Mouse (Mus musculus): ENCODE data around the gene Rspo4. TPM values are rescaled to one million over a fixed set of nuclear protein-coding genes. Genes with fewer than 3 reads are reported as not detected.

The Rspo4 gene
- total RNA-seq, 1 experiment, result 0.18 TPM

GRCm38 (mm10) chr2:151895911-151896310 lies 53.2 kb downstream of the Rspo4 start:
- in situ Hi-C loops (cut with MboI; ENCODE audit: low sequenced_read_pairs in 2 of 2, unreplicated experiment in 2 of 2), result no loop called here
- H3K4me1 ChIP-seq (ENCODE audit: control insufficient read depth in 2 of 2, insufficient read depth in 2 of 2, low read length in 2 of 2, poor library complexity in 1 of 2), result no peaks in the 10 kb centered on the region

GRCm38 (mm10) chr2:151898106-151898505 lies 55.4 kb downstream of the Rspo4 start:
- Histone ChIP-seq H3K4me3 (ENCODE audit: insufficient read depth in 1 of 2, low read depth in 1 of 2, low read length in 2 of 2, poor library complexity in 1 of 2, severe bottlenecking in 1 of 2) (no peak overlapping the region), H3K4me1 (ENCODE audit: control insufficient read depth in 2 of 2, insufficient read depth in 2 of 2, low read length in 2 of 2, poor library complexity in 1 of 2) (no peaks in the 10 kb centered on the region), H3K36me3 (ENCODE audit: control insufficient read depth, insufficient read depth, low read length, poor library complexity, severe bottlenecking) (no peaks in the 10 kb centered on the region), H3K9ac (ENCODE audit: insufficient read depth, low read depth, low read length, poor library complexity, severe bottlenecking) (no peak overlapping the region), H3K9me3 (ENCODE audit: control insufficient read depth, insufficient read depth, low read depth, low read length) (no peaks in the 10 kb centered on the region), H3K27ac (ENCODE audit: insufficient read depth, low read depth, low read length, poor library complexity, severe bottlenecking) (no peak overlapping the region)
- TF ChIP-seq ZC3H11A (IDR thresholded peaks at IDR 0.05; ENCODE audit: borderline replicate concordance, low read depth, low read length) (no peak), HCFC1 (IDR thresholded peaks at IDR 0.05; ENCODE audit: borderline replicate concordance, insufficient read depth, low read length) (no peak)
- no peak for DNase-seq (ENCODE audit: low read depth, low spot score)
- in situ Hi-C loops (cut with MboI; ENCODE audit: low sequenced_read_pairs in 2 of 2, unreplicated experiment in 2 of 2), result no loop called here

More at GRCm38 (mm10) chr2:151895911-151896310, 53.2 kb downstream of the Rspo4 start:
- Histone ChIP-seq H3K36me3 (ENCODE audit: control insufficient read depth, insufficient read depth, low read length, poor library complexity, severe bottlenecking) (no peaks in the 10 kb centered on the region), H3K9ac (ENCODE audit: insufficient read depth, low read depth, low read length, poor library complexity, severe bottlenecking) (no peak overlapping the region), H3K27ac (ENCODE audit: insufficient read depth, low read depth, low read length, poor library complexity, severe bottlenecking) (no peak overlapping the region), H3K4me3 (ENCODE audit: insufficient read depth in 1 of 2, low read depth in 1 of 2, low read length in 2 of 2, poor library complexity in 1 of 2, severe bottlenecking in 1 of 2) (no peak overlapping the region), H3K9me3 (ENCODE audit: control insufficient read depth, insufficient read depth, low read depth, low read length) (no peaks in the 10 kb centered on the region)
- no peak for DNase-seq (ENCODE audit: low read depth, low spot score)
- TF ChIP-seq HCFC1 (IDR thresholded peaks at IDR 0.05; ENCODE audit: borderline replicate concordance, insufficient read depth, low read length) (no peak), CHD2 (IDR thresholded peaks at IDR 0.05; ENCODE audit: low read depth, low read length) (no peak), ZC3H11A (IDR thresholded peaks at IDR 0.05; ENCODE audit: borderline replicate concordance, low read depth, low read length) (no peak)

GRCm38 (mm10) chr2:151900845-151901244 lies 58.1 kb downstream of the Rspo4 start:
- Histone ChIP-seq H3K27ac (ENCODE audit: insufficient read depth, low read depth, low read length, poor library complexity, severe bottlenecking) (no peak overlapping the region), H3K4me3 (ENCODE audit: insufficient read depth in 1 of 2, low read depth in 1 of 2, low read length in 2 of 2, poor library complexity in 1 of 2, severe bottlenecking in 1 of 2) (no peak overlapping the region), H3K9me3 (ENCODE audit: control insufficient read depth, insufficient read depth, low read depth, low read length) (no peaks in the 10 kb centered on the region), H3K36me3 (ENCODE audit: control insufficient read depth, insufficient read depth, low read length, poor library complexity, severe bottlenecking) (no peaks in the 10 kb centered on the region), H3K4me1 (ENCODE audit: control insufficient read depth in 2 of 2, insufficient read depth in 2 of 2, low read length in 2 of 2, poor library complexity in 1 of 2) (no peaks in the 10 kb centered on the region), H3K9ac (ENCODE audit: insufficient read depth, low read depth, low read length, poor library complexity, severe bottlenecking) (no peak overlapping the region)
- no peak for DNase-seq (ENCODE audit: low read depth, low spot score)
- TF ChIP-seq ZNF384 (IDR thresholded peaks at IDR 0.05; ENCODE audit: low read depth, low read length) (no peak), HCFC1 (IDR thresholded peaks at IDR 0.05; ENCODE audit: borderline replicate concordance, insufficient read depth, low read length) (no peak), ZC3H11A (IDR thresholded peaks at IDR 0.05; ENCODE audit: borderline replicate concordance, low read depth, low read length) (no peak), MAFK (IDR thresholded peaks at IDR 0.05; ENCODE audit: insufficient read depth, low read depth, low read length) (no peak), CHD2 (IDR thresholded peaks at IDR 0.05; ENCODE audit: low read depth, low read length) (no peak)
- in situ Hi-C loops (cut with MboI; ENCODE audit: low sequenced_read_pairs in 2 of 2, unreplicated experiment in 2 of 2), result no loop called here

GRCm38 (mm10) chr2:151903267-151903666 lies 60.5 kb downstream of the Rspo4 start:
- H3K4me3 ChIP-seq (ENCODE audit: insufficient read depth in 1 of 2, low read depth in 1 of 2, low read length in 2 of 2, poor library complexity in 1 of 2, severe bottlenecking in 1 of 2), result no peak overlapping the region
- no peak for TF ChIP-seq MAFK (IDR thresholded peaks at IDR 0.05; ENCODE audit: insufficient read depth, low read depth, low read length)
- no peak for TF ChIP-seq ZC3H11A (IDR thresholded peaks at IDR 0.05; ENCODE audit: borderline replicate concordance, low read depth, low read length)
- TF ChIP-seq ZNF384 (IDR thresholded peaks at IDR 0.05; ENCODE audit: low read depth, low read length), result no peak
- TF ChIP-seq CHD2 (IDR thresholded peaks at IDR 0.05; ENCODE audit: low read depth, low read length), result no peak
- TF ChIP-seq HCFC1 (IDR thresholded peaks at IDR 0.05; ENCODE audit: borderline replicate concordance, insufficient read depth, low read length), result no peak
- in situ Hi-C loops (cut with MboI; ENCODE audit: low sequenced_read_pairs in 2 of 2, unreplicated experiment in 2 of 2), result no loop called here

GRCm38 (mm10) chr2:151903933-151904332 lies 61.2 kb downstream of the Rspo4 start:
- H3K9ac ChIP-seq (ENCODE audit: insufficient read depth, low read depth, low read length, poor library complexity, severe bottlenecking), result no peak overlapping the region

More at GRCm38 (mm10) chr2:151903267-151903666, 60.5 kb downstream of the Rspo4 start:
- H3K4me1 ChIP-seq (ENCODE audit: control insufficient read depth in 2 of 2, insufficient read depth in 2 of 2, low read length in 2 of 2, poor library complexity in 1 of 2), result no peaks in the 10 kb centered on the region
- no peak for DNase-seq (ENCODE audit: low read depth, low spot score)
- no peaks in the 10 kb centered on the region for H3K36me3 ChIP-seq (ENCODE audit: control insufficient read depth, insufficient read depth, low read length, poor library complexity, severe bottlenecking)
- H3K9me3 ChIP-seq (ENCODE audit: control insufficient read depth, insufficient read depth, low read depth, low read length), result no peaks in the 10 kb centered on the region
- H3K9ac ChIP-seq (ENCODE audit: insufficient read depth, low read depth, low read length, poor library complexity, severe bottlenecking), result no peak overlapping the region
- H3K27ac ChIP-seq (ENCODE audit: insufficient read depth, low read depth, low read length, poor library complexity, severe bottlenecking), result no peak overlapping the region

More at GRCm38 (mm10) chr2:151903933-151904332, 61.2 kb downstream of the Rspo4 start:
- Histone ChIP-seq H3K9me3 (ENCODE audit: control insufficient read depth, insufficient read depth, low read depth, low read length) (no peaks in the 10 kb centered on the region), H3K36me3 (ENCODE audit: control insufficient read depth, insufficient read depth, low read length, poor library complexity, severe bottlenecking) (no peaks in the 10 kb centered on the region), H3K4me1 (ENCODE audit: control insufficient read depth in 2 of 2, insufficient read depth in 2 of 2, low read length in 2 of 2, poor library complexity in 1 of 2) (no peaks in the 10 kb centered on the region), H3K4me3 (ENCODE audit: insufficient read depth in 1 of 2, low read depth in 1 of 2, low read length in 2 of 2, poor library complexity in 1 of 2, severe bottlenecking in 1 of 2) (no peak overlapping the region), H3K27ac (ENCODE audit: insufficient read depth, low read depth, low read length, poor library complexity, severe bottlenecking) (no peak overlapping the region)
- in situ Hi-C loops (cut with MboI; ENCODE audit: low sequenced_read_pairs in 2 of 2, unreplicated experiment in 2 of 2), result no loop called here
- no peak for DNase-seq (ENCODE audit: low read depth, low spot score)
- TF ChIP-seq ZC3H11A (IDR thresholded peaks at IDR 0.05; ENCODE audit: borderline replicate concordance, low read depth, low read length) (no peak), HCFC1 (IDR thresholded peaks at IDR 0.05; ENCODE audit: borderline replicate concordance, insufficient read depth, low read length) (no peak), MAFK (IDR thresholded peaks at IDR 0.05; ENCODE audit: insufficient read depth, low read depth, low read length) (no peak), ZNF384 (IDR thresholded peaks at IDR 0.05; ENCODE audit: low read depth, low read length) (no peak), CHD2 (IDR thresholded peaks at IDR 0.05; ENCODE audit: low read depth, low read length) (no peak)
